Mouse (Mus musculus): ENCODE results near the gene Slco4a1.

GRCm38 (mm10) chr2:180468871-180469270 lies 12.8 kb downstream of the Slco4a1 start:
- TF ChIP-seq CTCF (IDR thresholded peaks at IDR 0.05; ENCODE audit: control insufficient read depth, insufficient read depth, low read length), result no peak
- TF ChIP-seq POLR2A (IDR thresholded peaks at IDR 0.05; ENCODE audit: borderline replicate concordance, control insufficient read depth, low read depth, low read length), result no peak

Measured in bone marrow, adult 2 months (tissue).